In the genomic region with DNA sequence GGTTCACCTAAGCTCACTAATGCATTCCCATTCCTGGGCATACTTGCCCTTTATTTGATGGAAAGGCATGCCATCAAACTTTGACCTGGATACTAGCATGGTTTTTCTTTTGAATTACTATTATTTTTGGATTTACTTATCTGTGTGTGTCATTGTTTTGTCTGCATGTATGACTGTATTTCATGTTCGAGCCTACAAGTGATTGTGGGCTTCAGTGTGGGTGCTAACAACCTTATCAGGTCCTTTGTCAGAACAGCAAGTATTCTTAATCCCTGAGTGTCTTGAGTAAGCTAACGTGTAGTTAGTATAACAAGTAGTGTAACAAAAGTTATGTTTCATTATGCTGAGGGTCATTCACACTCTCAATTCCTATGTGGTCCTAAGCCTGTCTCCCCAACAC, we compare ENCODE assay signal across 8 mouse cellular contexts. TPM values are rescaled to one million over a fixed set of nuclear protein-coding genes. Genes with fewer than 3 reads are reported as not detected.
DNase-seq lines count a peak whose midpoint lies in the region; ATAC-seq and TF ChIP-seq lines count a peak whose summit lies in the region.

No protein-coding gene starts in this region.

- H3K27ac ChIP-seq in cerebellum, adult 2 months (ENCODE audit: insufficient read depth, low read length) = no peak overlapping the region
- H3K27ac ChIP-seq in neural tube, embryonic 11.5 days (ENCODE audit: low read depth, low read length) = 0 out of 2 replicates have a peak overlapping the region, but pooled peaks have one; percentile 39
- H3K27ac ChIP-seq in limb, embryonic 13.5 days = peak overlapping the region; percentile 48; the same call in 1 of the 2 replicates
- peak overlapping the region; percentile 24; the same call in 1 of the 2 replicates for H3K27ac ChIP-seq in stomach, embryonic 14.5 days (ENCODE audit: low read length)

- no peak for DNase-seq in cerebellum, adult 2 months
- DNase-seq in cerebellum, adult 18-20 months = no peak
- no peak for DNase-seq in neural tube, embryonic 11.5 days (ENCODE audit: low spot score)
- no peak for DNase-seq in neural tube, embryonic 10.5 days (ENCODE audit: extremely low spot score, low spot score)
- DNase-seq in gastrocnemius, adult 18-20 months (ENCODE audit: low spot score) = no peak
- DNase-seq in B cell, adult 2 months = no peak

- WGBS in cerebellum, adult 2 months = 23% methylated on average over 2 of the region's 2 CpGs
- WGBS in neural tube, embryonic 11.5 days = 46% methylated on average over 2 of the region's 2 CpGs
- WGBS in limb, embryonic 13.5 days = 33% methylated on average over 2 of the region's 2 CpGs
- WGBS in stomach, embryonic 14.5 days = 24% methylated on average over 2 of the region's 2 CpGs

- no peaks in the 10 kb centered on the region for H3K9me3 ChIP-seq in neural tube, embryonic 11.5 days (ENCODE audit: control insufficient read depth, low read length)
- H3K9me3 ChIP-seq in limb, embryonic 13.5 days = no peaks in the 10 kb centered on the region
- H3K9me3 ChIP-seq in stomach, embryonic 14.5 days (ENCODE audit: control insufficient read depth, low read depth, low read length) = no peaks in the 10 kb centered on the region

- H3K9ac ChIP-seq in neural tube, embryonic 11.5 days (ENCODE audit: low read length) = peak overlapping the region; percentile 99
- peak overlapping the region; percentile 84 for H3K9ac ChIP-seq in limb, embryonic 13.5 days
- H3K9ac ChIP-seq in stomach, embryonic 14.5 days (replicated peaks; ENCODE audit: low read depth, low read length) = peak overlapping the region; percentile 63

- no peak for TF ChIP-seq CTCF in cerebellum, adult 2 months (IDR thresholded peaks at IDR 0.05; ENCODE audit: borderline replicate concordance, insufficient read depth, low read depth, low read length)

- TF ChIP-seq POLR2A in cerebellum, adult 2 months (IDR thresholded peaks at IDR 0.05; ENCODE audit: borderline replicate concordance, insufficient read depth, low read length) = no peak

- no peaks in the 10 kb centered on the region for H3K27me3 ChIP-seq in cerebellum, adult 2 months (ENCODE audit: control insufficient read depth, insufficient read depth, low read length)
- no peaks in the 10 kb centered on the region for H3K27me3 ChIP-seq in neural tube, embryonic 11.5 days (ENCODE audit: control insufficient read depth, insufficient read depth, low read length)
- no peaks in the 10 kb centered on the region for H3K27me3 ChIP-seq in limb, embryonic 13.5 days
- H3K27me3 ChIP-seq in stomach, embryonic 14.5 days (ENCODE audit: control insufficient read depth, insufficient read depth, low read length) = no peaks in the 10 kb centered on the region

- peaks cover 9% of the 10 kb centered on the region for H3K36me3 ChIP-seq in neural tube, embryonic 11.5 days (ENCODE audit: control insufficient read depth, insufficient read depth, low read length)
- H3K36me3 ChIP-seq in limb, embryonic 13.5 days = peaks cover 43% of the 10 kb centered on the region
- H3K36me3 ChIP-seq in stomach, embryonic 14.5 days (ENCODE audit: control insufficient read depth, insufficient read depth, low read length) = peaks cover 10% of the 10 kb centered on the region; the same call in 1 of the 2 replicates

- peaks cover 3% of the 10 kb centered on the region; the same call in 1 of the 2 replicates for H3K4me1 ChIP-seq in cerebellum, adult 2 months (ENCODE audit: control insufficient read depth, insufficient read depth, low read length)
- peaks cover 20% of the 10 kb centered on the region for H3K4me1 ChIP-seq in neural tube, embryonic 11.5 days (ENCODE audit: control insufficient read depth, insufficient read depth, low read length)
- peaks cover 35% of the 10 kb centered on the region for H3K4me1 ChIP-seq in limb, embryonic 13.5 days
- peaks cover 24% of the 10 kb centered on the region for H3K4me1 ChIP-seq in stomach, embryonic 14.5 days (ENCODE audit: control insufficient read depth, insufficient read depth, low read length)

- peak overlapping the region; percentile 68 for H3K4me2 ChIP-seq in neural tube, embryonic 11.5 days (ENCODE audit: low read depth)
- H3K4me2 ChIP-seq in limb, embryonic 13.5 days (replicated peaks) = peak overlapping the region; percentile 74
- peak overlapping the region; percentile 72 for H3K4me2 ChIP-seq in stomach, embryonic 14.5 days (replicated peaks; ENCODE audit: low read depth, low read length)

- peak overlapping the region; percentile 93 for H3K4me3 ChIP-seq in cerebellum, adult 2 months (replicated peaks; ENCODE audit: insufficient read depth, low read depth, low read length)
- peak overlapping the region; percentile 99 for H3K4me3 ChIP-seq in neural tube, embryonic 11.5 days (ENCODE audit: low read depth, low read length)
- peak overlapping the region; percentile 95 for H3K4me3 ChIP-seq in limb, embryonic 13.5 days
- peak overlapping the region; percentile 99 for H3K4me3 ChIP-seq in stomach, embryonic 14.5 days (ENCODE audit: low read depth, low read length)

- no peak for ATAC-seq in neural tube, embryonic 11.5 days (ENCODE audit: insufficient read depth, low FRiP score, low TSS enrichment)
- ATAC-seq in limb, embryonic 13.5 days (ENCODE audit: low FRiP score, low read depth) = no peak
- no peak for ATAC-seq in stomach, embryonic 14.5 days (ENCODE audit: insufficient number of reproducible peaks, insufficient read depth, low FRiP score, low read depth)

RNA-seq across cellular contexts. Expression of gene Cdca4, which starts 0.9 kb away (rescaled TPM):
- polyA plus RNA-seq in cerebellum, adult 2 months (2012; rRNA removed) = 9.3 and 9.8 TPM in 2 replicates
- polyA plus RNA-seq in neural tube, embryonic 11.5 days (2014; fragmentation: Nextera tagmentation; extraction: Ambion mirVana) = 165 and 173 TPM in 2 replicates
- 132 and 134 TPM in 2 replicates for polyA plus RNA-seq in limb, embryonic 13.5 days (2015; fragmentation: Nextera tagmentation; extraction: Ambion mirVana)
- polyA plus RNA-seq in stomach, embryonic 14.5 days (2014; fragmentation: Nextera tagmentation; extraction: Ambion mirVana) = 123 and 130 TPM in 2 replicates
- total RNA-seq in gastrocnemius, adult 18-20 months (2021) = 1 to 10 TPM; 2.2 to 2.8 TPM

RNA-seq across cellular contexts. Expression of gene Clba1, which starts 21.4 kb away (rescaled TPM):
- 6.5 and 7.6 TPM in 2 replicates for polyA plus RNA-seq in cerebellum, adult 2 months (2012; rRNA removed)
- polyA plus RNA-seq in neural tube, embryonic 11.5 days (2014; fragmentation: Nextera tagmentation; extraction: Ambion mirVana) = 13.6 and 14.0 TPM in 2 replicates
- 7.9 and 8.8 TPM in 2 replicates for polyA plus RNA-seq in limb, embryonic 13.5 days (2015; fragmentation: Nextera tagmentation; extraction: Ambion mirVana)
- 6.1 and 8.2 TPM in 2 replicates for polyA plus RNA-seq in stomach, embryonic 14.5 days (2014; fragmentation: Nextera tagmentation; extraction: Ambion mirVana)
- under 1 TPM; 0.34 to 0.57 TPM for total RNA-seq in gastrocnemius, adult 18-20 months (2021)

RNA-seq across cellular contexts. Expression of gene Ahnak2, which starts 27.7 kb away (rescaled TPM):
- polyA plus RNA-seq in cerebellum, adult 2 months (2012; rRNA removed) = 11.0 and 14.7 TPM in 2 replicates
- polyA plus RNA-seq in neural tube, embryonic 11.5 days (2014; fragmentation: Nextera tagmentation; extraction: Ambion mirVana) = 0.26 and 0.61 TPM in 2 replicates
- 0.61 and 0.64 TPM in 2 replicates for polyA plus RNA-seq in limb, embryonic 13.5 days (2015; fragmentation: Nextera tagmentation; extraction: Ambion mirVana)
- 4.6 and 5.0 TPM in 2 replicates for polyA plus RNA-seq in stomach, embryonic 14.5 days (2014; fragmentation: Nextera tagmentation; extraction: Ambion mirVana)
- 1 to 10 TPM; 7.2 to 7.8 TPM for total RNA-seq in gastrocnemius, adult 18-20 months (2021)

RNA-seq across cellular contexts. Expression of gene Gpr132, which starts 37.9 kb away (rescaled TPM):
- polyA plus RNA-seq in cerebellum, adult 2 months (2012; rRNA removed) = 0.05 and 0.08 TPM in 2 replicates
- polyA plus RNA-seq in neural tube, embryonic 11.5 days (2014; fragmentation: Nextera tagmentation; extraction: Ambion mirVana) = not detected in 2 replicates
- 0.11 and 0.13 TPM in 2 replicates for polyA plus RNA-seq in limb, embryonic 13.5 days (2015; fragmentation: Nextera tagmentation; extraction: Ambion mirVana)
- polyA plus RNA-seq in stomach, embryonic 14.5 days (2014; fragmentation: Nextera tagmentation; extraction: Ambion mirVana) = 0.26 and 0.52 TPM in 2 replicates
- under 1 TPM in 1 of 2 experiments, not detected in 1; 0.14 TPM for total RNA-seq in gastrocnemius, adult 18-20 months (2021)

Comparison
In these comparisons a context has a peak if more than half of its experiments do, and no peak if none do; other contexts are left out.
1. RNA of gene Cdca4, which starts 0.9 kb away (polyA plus RNA-seq): 165 to 173 TPM in neural tube, embryonic 11.5 days, 132 to 134 TPM in limb, embryonic 13.5 days and 123 to 130 TPM in stomach, embryonic 14.5 days; 9.3 to 9.8 TPM in cerebellum, adult 2 months; every median in the first group is over 10 times any median in the second.
2. Peak in every context shown above with its lines, with median percentiles within 50 percentile points of each other: H3K4me3 ChIP-seq, H3K4me2 ChIP-seq and H3K9ac ChIP-seq.